Mouse (Mus musculus) forebrain, postnatal 0 days (tissue): ENCODE data around the gene Ahr. TPM values are rescaled to one million over a fixed set of nuclear protein-coding genes. Genes with fewer than 3 reads are reported as not detected.

ENCODE experiments used
- ATAC-seq: fragments of 200-750 bp; cut with Nextera tagmentation; 2 replicates; pipeline ENCODE4 v1.8.0; 2017; ENCODE audit warnings: mild to moderate bottlenecking, moderate library complexity
- DNase-seq: peaks from one replicate; pipeline ENCODE4 v3.0.0-alpha.2; 2015
- H3K27ac ChIP-seq: fragments of 300-500 bp; sonication (generic); 2 replicates; pipeline ENCODE4 v1.5.1; 2014; ENCODE audit warnings: low read depth, mild to moderate bottlenecking, antibody characterized with exemption, low read length, moderate library complexity, mixed read lengths
- H3K27me3 ChIP-seq: fragments of 300-500 bp; sonication (generic); 2 replicates; pipeline ENCODE4 v1.6.1; 2014; ENCODE audit warnings: mild to moderate bottlenecking, low read length, mixed read lengths; ENCODE audit not compliant: insufficient read depth
- H3K36me3 ChIP-seq: fragments of 300-500 bp; sonication (generic); 2 replicates; pipeline ENCODE4 v1.6.1; 2014; ENCODE audit warnings: mild to moderate bottlenecking, moderate library complexity; ENCODE audit not compliant: insufficient read depth
- H3K4me1 ChIP-seq: fragments of 300-500 bp; sonication (generic); 2 replicates; pipeline ENCODE4 v1.6.1; 2014; ENCODE audit warnings: antibody characterized with exemption; ENCODE audit not compliant: insufficient read depth
- H3K4me2 ChIP-seq: fragments of 300-500 bp; sonication (generic); 2 replicates; pipeline ENCODE4 v1.6.1; 2014; ENCODE audit warnings: low read depth, mild to moderate bottlenecking, moderate library complexity
- H3K4me3 ChIP-seq: fragments of 300-500 bp; sonication (generic); 2 replicates; pipeline ENCODE4 v1.5.1; 2014; ENCODE audit warnings: low read depth, low read length, mixed read lengths
- H3K9ac ChIP-seq: fragments of 300-500 bp; sonication (generic); 2 replicates; pipeline ENCODE4 v1.6.1; 2014; ENCODE audit warnings: mild to moderate bottlenecking
- H3K9me3 ChIP-seq: fragments of 300-500 bp; sonication (generic); 2 replicates; pipeline ENCODE4 v1.6.1; 2016; ENCODE audit warnings: low read length
- CTCF ChIP-seq: sonication (generic); IDR thresholded peaks from 2 replicates; pipeline ENCODE4 v1.5.1; 2016; ENCODE audit warnings: antibody characterized with exemption, control low read depth, low read depth
- WGBS: fragments of 180-500 bp; shearing (Covaris S2); extraction: QIAGEN DNeasy Blood & Tissue Kit; methylation state at CpG from one replicate; pipeline ENCODE4 v1.1.7; 2014; 5-methylcytosine and 5-hydroxymethylcytosine counted together
- polyA plus RNA-seq: library from polyadenylated mRNA; unstranded; fragments of >200 nt; fragmentation: Nextera tagmentation; extraction: Ambion mirVana; gene quantifications from 2 replicates; pipeline ENCODE4 v1.2.1, GENCODE M21; 2015
- total RNA-seq: library from RNA; depleted of rRNA; stranded (reverse); fragments of >200 nt; gene quantifications from 2 replicates; pipeline ENCODE4 v1.2.3, GENCODE M21; 2014

Ahr gene
- total and polyA plus RNA-seq, 2 experiments from 2014 or later = 2.0 to 7.2 TPM

DNA sequence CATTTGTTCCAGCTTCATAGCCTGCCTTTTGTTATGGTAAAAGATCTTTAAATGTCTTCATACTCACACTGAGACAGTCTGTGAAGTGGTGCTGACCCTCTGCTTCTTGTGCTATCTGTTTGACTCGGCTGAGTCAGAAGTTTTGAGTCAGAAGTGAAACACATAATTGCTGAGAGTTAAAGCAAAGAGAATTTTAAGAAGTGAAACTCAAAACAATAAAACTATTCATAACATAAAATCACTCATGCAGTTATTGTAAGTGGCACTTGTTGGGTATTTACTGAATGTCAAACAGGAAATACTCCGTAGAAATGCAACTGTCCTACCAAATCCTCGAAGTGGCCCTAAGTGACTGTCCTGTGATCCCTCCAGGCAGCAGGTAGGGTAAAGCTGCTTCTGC is 18.3 kb upstream of the Ahr start:
- DNase-seq = no peak
- Histone ChIP-seq H3K4me2 (no peak overlapping the region), H3K4me1 (no peaks in the 10 kb centered on the region), H3K9me3 (no peaks in the 10 kb centered on the region), H3K4me3 (no peak overlapping the region), H3K36me3 (no peaks in the 10 kb centered on the region), H3K27me3 (no peaks in the 10 kb centered on the region), H3K27ac (no peak overlapping the region), H3K9ac (no peak overlapping the region)
- no peak for TF ChIP-seq CTCF
- WGBS = 85% methylated on average over 3 of the region's 3 CpGs
- ATAC-seq = no peak

DNA sequence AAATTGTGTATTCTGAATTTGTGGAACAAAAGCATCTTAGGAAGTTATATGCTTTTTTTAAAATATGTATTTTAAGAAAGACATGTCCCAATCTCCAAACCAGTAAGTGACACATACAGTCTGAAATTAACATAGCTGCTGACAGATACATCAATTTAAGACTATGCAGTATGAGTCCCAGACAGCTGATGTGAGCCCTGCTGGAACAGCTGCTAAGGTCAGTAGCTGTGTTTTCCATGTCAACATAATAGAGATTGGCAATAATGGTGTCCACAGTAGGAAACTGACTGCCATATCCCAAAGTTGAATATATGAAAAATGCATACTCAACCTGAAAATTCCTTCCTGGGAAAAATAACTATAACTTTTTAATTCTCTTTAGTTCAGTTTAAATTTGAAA is 15.5 kb upstream of the Ahr start:
- DNase-seq = no peak
- Histone ChIP-seq H3K9me3 (no peaks in the 10 kb centered on the region), H3K27me3 (no peaks in the 10 kb centered on the region), H3K4me1 (no peaks in the 10 kb centered on the region), H3K27ac (no peak overlapping the region), H3K4me2 (no peak overlapping the region), H3K9ac (no peak overlapping the region), H3K36me3 (no peaks in the 10 kb centered on the region), H3K4me3 (no peak overlapping the region)
- TF ChIP-seq CTCF = no peak
- ATAC-seq = no peak

DNA sequence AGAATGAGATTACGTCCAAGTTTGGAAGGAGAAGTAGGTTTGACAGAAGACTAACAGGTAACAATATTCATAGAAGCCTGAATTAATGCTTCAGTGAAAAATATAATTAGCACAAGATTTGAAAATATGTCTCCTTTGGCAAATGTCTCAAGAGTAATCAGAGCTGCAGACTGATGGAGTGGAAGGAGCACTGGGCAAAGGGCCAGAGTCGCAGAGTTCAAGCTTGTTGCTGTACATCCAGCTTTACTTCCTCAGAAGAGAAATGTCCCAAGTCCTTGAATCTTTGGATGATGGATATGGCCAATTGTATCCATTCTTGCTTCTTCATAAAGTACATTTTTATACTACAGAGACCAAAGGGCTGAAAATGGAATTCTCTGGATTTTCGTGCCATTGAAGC is 8.0 kb upstream of the Ahr start:
- 54% methylated on average over 3 of the region's 3 CpGs for WGBS
- H3K27ac ChIP-seq = no peak overlapping the region
- no peak overlapping the region for H3K4me3 ChIP-seq
- no peak overlapping the region for H3K4me2 ChIP-seq
- DNase-seq (no peak), ATAC-seq (no peak)
- no peak overlapping the region for H3K9ac ChIP-seq
- TF ChIP-seq CTCF = no peak
- no peaks in the 10 kb centered on the region for H3K4me1 ChIP-seq
- H3K27me3 ChIP-seq = no peaks in the 10 kb centered on the region
- no peaks in the 10 kb centered on the region for H3K9me3 ChIP-seq
- no peaks in the 10 kb centered on the region for H3K36me3 ChIP-seq

DNA sequence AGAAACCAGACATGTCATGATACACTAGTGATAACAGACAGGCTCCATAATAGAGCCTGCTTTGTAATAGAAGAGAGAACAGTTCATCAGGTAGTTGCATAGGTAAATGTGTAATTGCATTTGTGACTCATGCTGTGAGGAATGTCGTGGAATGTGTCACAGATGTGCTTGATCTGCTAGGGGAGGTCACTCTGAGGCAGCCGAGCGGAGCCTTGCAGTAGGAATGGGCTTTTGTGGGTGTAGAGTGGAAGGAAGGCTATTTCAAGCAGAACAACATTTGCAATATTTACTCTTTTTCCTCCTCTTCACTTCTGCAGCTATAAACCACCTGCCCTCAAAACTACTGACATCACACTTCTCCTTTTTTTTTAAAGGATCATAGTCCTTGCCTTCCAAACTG is 4.0 kb upstream of the Ahr start:
- WGBS = 57% methylated on average over 3 of the region's 3 CpGs
- DNase-seq (no peak), ATAC-seq (no peak)
- Histone ChIP-seq H3K36me3 (no peaks in the 10 kb centered on the region), H3K9me3 (no peaks in the 10 kb centered on the region), H3K27me3 (no peaks in the 10 kb centered on the region), H3K4me3 (no peak overlapping the region), H3K9ac (no peak overlapping the region), H3K27ac (no peak overlapping the region), H3K4me1 (no peaks in the 10 kb centered on the region), H3K4me2 (no peak overlapping the region)
- TF ChIP-seq CTCF = no peak

DNA sequence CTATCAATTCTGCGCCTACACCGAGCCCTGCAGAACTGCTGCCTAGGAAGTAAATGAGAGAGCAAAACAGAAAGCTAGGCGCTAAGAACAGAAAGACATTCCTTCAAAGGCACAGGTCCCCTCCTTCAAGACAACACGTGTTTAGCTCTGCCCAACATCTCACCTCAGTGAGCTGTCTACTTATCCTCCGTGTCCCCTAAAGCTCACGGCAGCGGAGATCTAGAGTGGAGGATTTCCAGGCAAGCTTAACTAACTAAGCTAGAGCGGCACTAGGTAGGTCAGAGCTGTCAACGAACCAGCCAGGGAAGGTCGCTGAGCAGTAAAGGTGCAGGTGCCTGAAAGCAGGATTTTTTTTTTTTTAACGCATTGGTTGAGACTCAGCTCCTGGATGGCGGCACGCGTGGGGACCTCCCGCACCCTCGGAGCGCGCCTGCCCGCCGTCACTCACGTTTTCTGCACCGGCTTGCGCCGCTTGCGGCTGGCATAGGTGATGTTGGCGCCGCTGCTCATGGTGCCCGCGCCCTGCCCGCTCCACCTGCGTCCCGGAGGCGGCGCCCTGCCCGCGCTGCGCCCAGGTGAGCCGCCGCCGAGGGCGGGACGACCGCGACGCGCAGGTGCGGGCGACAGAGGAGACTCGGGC is 604 bp downstream of the Ahr start:
- ATAC-seq (peak; percentile 73), DNase-seq (peak; percentile 52)
- H3K27me3 ChIP-seq = no peaks in the 10 kb centered on the region
- TF ChIP-seq CTCF = peak; percentile 16; the same call in 1 of the 2 replicates
- no peaks in the 10 kb centered on the region for H3K36me3 ChIP-seq
- peak overlapping the region; percentile 88 for H3K4me2 ChIP-seq
- WGBS = 3% methylated on average over 49 of the region's 49 CpGs
- H3K4me3 ChIP-seq = peak overlapping the region; percentile 87
- no peaks in the 10 kb centered on the region for H3K4me1 ChIP-seq
- peak overlapping the region; percentile 73 for H3K9ac ChIP-seq
- H3K9me3 ChIP-seq = no peaks in the 10 kb centered on the region
- H3K27ac ChIP-seq = peak overlapping the region; percentile 64

DNA sequence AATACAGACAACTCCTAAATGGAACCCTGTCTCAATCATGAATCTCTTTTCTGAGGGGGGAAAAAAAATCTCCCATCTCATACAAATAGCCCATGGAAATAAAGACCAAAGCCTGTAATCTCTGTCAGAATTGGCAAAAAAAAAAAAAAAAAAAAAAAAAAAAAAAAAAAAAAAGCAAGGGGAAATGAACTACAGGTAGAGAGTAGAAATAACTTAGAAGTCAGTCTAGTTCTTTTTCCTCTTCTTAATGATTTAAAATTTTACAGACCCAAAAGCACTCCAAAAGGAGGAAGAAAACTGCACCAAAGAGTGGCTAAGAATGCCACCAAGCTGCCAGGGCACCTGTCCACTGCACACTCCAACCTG is 1.1 kb downstream of the Ahr start:
- Histone ChIP-seq H3K4me3 (peak overlapping the region; percentile 87), H3K27ac (no peak overlapping the region), H3K4me2 (peak overlapping the region; percentile 88), H3K9ac (peak overlapping the region; percentile 73; the same call in 1 of the 2 replicates), H3K36me3 (no peaks in the 10 kb centered on the region), H3K27me3 (no peaks in the 10 kb centered on the region), H3K4me1 (no peaks in the 10 kb centered on the region), H3K9me3 (no peaks in the 10 kb centered on the region)
- ATAC-seq (no peak), DNase-seq (no peak)
- no peak for TF ChIP-seq CTCF

DNA sequence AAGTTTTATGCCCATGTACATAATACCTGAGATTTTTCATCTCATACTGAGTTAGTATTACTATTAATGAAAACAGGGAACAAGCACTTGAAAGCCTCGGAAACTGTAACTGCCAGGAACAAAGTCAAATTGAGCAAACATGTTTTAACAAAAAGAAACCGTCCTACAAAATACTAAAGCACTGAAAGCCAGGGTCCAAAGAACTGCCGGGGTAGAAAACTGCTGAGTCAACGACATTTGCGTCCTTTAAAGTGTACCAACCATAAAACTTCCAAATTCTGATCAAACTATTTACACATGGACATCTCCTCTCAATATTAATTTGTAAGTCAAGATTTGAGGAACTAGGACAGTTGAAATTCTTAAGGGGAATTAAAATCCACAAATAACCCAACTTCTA is 1.7 kb downstream of the Ahr start:
- TF ChIP-seq CTCF = no peak
- no peak overlapping the region for H3K4me2 ChIP-seq
- no peak for ATAC-seq

More for the DNA sequence above, 1.7 kb downstream of the Ahr start:
- Histone ChIP-seq H3K9ac (no peak overlapping the region), H3K4me3 (no peak overlapping the region), H3K27me3 (no peaks in the 10 kb centered on the region), H3K36me3 (no peaks in the 10 kb centered on the region), H3K9me3 (no peaks in the 10 kb centered on the region), H3K4me1 (no peaks in the 10 kb centered on the region), H3K27ac (no peak overlapping the region)
- DNase-seq = no peak
- WGBS = 65% methylated on average over 5 of the region's 5 CpGs
